Mouse (Mus musculus) forebrain, embryonic 13.5 days (tissue): Measurements from ENCODE around the gene Wwp2. TPM values are rescaled to one million over a fixed set of nuclear protein-coding genes. Genes with fewer than 3 reads are reported as not detected.

Source experiments
- ATAC-seq: fragments of 200-750 bp; cut with Nextera tagmentation; 2 replicates; pipeline ENCODE4 v1.8.0; 2017
- H3K27ac ChIP-seq: fragments of 300-500 bp; sonication (generic); 2 replicates; pipeline ENCODE4 v1.5.1; 2015; ENCODE audit warnings: inconsistent platforms, mild to moderate bottlenecking, moderate library complexity
- H3K27me3 ChIP-seq: fragments of 300-500 bp; sonication (generic); 2 replicates; pipeline ENCODE4 v1.6.1; 2015; ENCODE audit warnings: mild to moderate bottlenecking, inconsistent platforms
- H3K36me3 ChIP-seq: fragments of 300-500 bp; sonication (generic); 2 replicates; pipeline ENCODE4 v1.6.1; 2015; ENCODE audit warnings: mild to moderate bottlenecking, inconsistent platforms; ENCODE audit not compliant: poor library complexity, severe bottlenecking
- H3K4me1 ChIP-seq: fragments of 300-500 bp; sonication (generic); 2 replicates; pipeline ENCODE4 v1.6.1; 2015; ENCODE audit warnings: inconsistent platforms
- H3K4me2 ChIP-seq: fragments of 300-500 bp; sonication (generic); 2 replicates; pipeline ENCODE4 v1.6.1; 2015; ENCODE audit warnings: inconsistent platforms, mild to moderate bottlenecking, moderate library complexity
- H3K4me3 ChIP-seq: fragments of 300-500 bp; sonication (generic); 2 replicates; pipeline ENCODE4 v1.5.1; 2015; ENCODE audit warnings: mild to moderate bottlenecking, inconsistent platforms
- H3K9ac ChIP-seq: fragments of 300-500 bp; sonication (generic); 2 replicates; pipeline ENCODE4 v1.6.1; 2015; ENCODE audit warnings: mild to moderate bottlenecking, inconsistent platforms
- H3K9me3 ChIP-seq: fragments of 300-500 bp; sonication (generic); replicated peaks from 2 replicates; pipeline ENCODE4 v1.6.1; 2016; ENCODE audit warnings: inconsistent platforms
- WGBS: fragments of 180-500 bp; shearing (Covaris S2); methylation state at CpG from one replicate; pipeline ENCODE4 v1.1.7; 2015; 5-methylcytosine and 5-hydroxymethylcytosine counted together
- polyA plus RNA-seq: library from polyadenylated mRNA; unstranded; fragments of >200 nt; fragmentation: Nextera tagmentation; extraction: Ambion mirVana; gene quantifications from 2 replicates; pipeline ENCODE4 v1.2.1, GENCODE M21; 2015

Gene Wwp2
- polyA plus RNA-seq, 1 experiment from 2014 or later = 40.8 TPM

DNA sequence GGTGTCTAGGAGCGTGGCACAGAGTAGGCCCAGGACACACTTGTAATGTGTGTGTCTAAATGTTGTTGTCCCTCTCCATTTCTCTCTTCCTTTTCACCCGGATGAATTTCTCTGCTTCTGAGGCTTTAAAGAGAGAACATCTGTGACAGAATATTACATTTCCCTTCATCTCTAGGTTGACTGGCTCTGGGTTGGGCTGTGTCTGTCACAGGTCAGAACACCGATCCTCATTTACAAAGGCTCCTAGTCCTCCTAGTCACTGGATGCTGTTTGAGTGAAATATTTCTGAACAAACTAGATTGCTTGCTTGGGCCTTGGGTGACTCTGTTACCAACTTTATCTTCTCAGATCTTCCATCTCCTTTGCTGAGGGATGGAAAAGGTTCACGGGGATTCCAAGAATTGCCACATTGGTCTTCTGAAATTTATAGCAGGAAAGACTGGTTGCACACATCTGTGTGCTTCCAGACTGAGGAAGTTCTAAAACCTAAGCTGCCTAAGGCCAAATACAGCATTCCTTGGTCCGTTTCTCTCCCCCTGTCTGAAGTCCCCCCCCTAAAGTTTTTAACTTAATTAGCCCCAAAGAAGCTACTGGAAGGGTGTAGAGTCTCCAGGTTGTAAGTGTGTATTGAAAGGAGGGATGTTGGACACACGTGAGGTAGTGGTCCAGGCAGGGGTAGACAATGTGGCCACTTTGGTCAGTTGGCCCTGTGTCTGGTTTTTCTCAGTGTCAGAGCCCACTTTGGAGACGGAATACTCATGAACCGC is 85.8 kb downstream of the Wwp2 start:
- Histone ChIP-seq H3K27ac (no peak overlapping the region), H3K27me3 (no peaks in the 10 kb centered on the region), H3K4me3 (no peak overlapping the region), H3K4me2 (no peak overlapping the region), H3K36me3 (peaks cover 12% of the 10 kb centered on the region; the same call in 1 of the 2 replicates), H3K9ac (no peak overlapping the region), H3K9me3 (no peaks in the 10 kb centered on the region), H3K4me1 (peaks cover 13% of the 10 kb centered on the region)
- no peak for ATAC-seq
- 90% methylated on average over 8 of the region's 8 CpGs for WGBS

- no peak overlapping the region for H3K27ac ChIP-seq
- 68% methylated on average over 4 of the region's 4 CpGs for WGBS
- no peak overlapping the region for H3K4me2 ChIP-seq
- no peaks in the 10 kb centered on the region for H3K9me3 ChIP-seq
- no peaks in the 10 kb centered on the region for H3K27me3 ChIP-seq
- H3K4me1 ChIP-seq = peaks cover 13% of the 10 kb centered on the region
- no peak for ATAC-seq
- H3K9ac ChIP-seq = no peak overlapping the region
- H3K4me3 ChIP-seq = no peak overlapping the region
- H3K36me3 ChIP-seq = peaks cover 12% of the 10 kb centered on the region; the same call in 1 of the 2 replicates
Observed at GRCm38 (mm10) chr8:107522555-107522833, 86.3 kb downstream of the Wwp2 start.

GRCm38 (mm10) chr8:107524535-107524934 is 88.4 kb downstream of the Wwp2 start:
- 95% methylated on average over 4 of the region's 4 CpGs for WGBS
- Histone ChIP-seq H3K9me3 (no peaks in the 10 kb centered on the region), H3K9ac (no peak overlapping the region), H3K4me1 (peaks cover 7% of the 10 kb centered on the region), H3K36me3 (no peaks in the 10 kb centered on the region), H3K27ac (no peak overlapping the region), H3K4me2 (no peak overlapping the region), H3K4me3 (no peak overlapping the region), H3K27me3 (no peaks in the 10 kb centered on the region)
- ATAC-seq = no peak

DNA sequence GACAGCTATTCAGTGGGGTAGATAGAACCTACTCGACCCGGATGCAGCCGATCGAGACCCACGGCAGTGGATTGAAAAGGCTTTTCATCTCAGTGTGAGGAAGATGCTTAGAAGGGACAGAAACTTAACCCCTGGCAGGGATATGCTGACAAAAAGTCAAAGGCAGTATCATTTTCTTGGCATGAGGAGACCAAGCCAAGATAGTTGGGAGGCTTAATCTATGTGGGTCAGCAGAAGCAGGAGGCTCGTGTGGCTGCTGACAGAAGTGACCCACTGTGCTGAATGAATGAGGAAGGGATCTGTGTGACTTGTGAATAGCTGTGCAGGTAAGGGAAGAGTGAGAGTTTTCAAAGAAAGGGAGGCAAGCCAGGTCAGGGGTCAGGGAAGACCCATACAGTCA is 92.6 kb downstream of the Wwp2 start:
- no peak overlapping the region for H3K27ac ChIP-seq
- no peak for ATAC-seq
- no peak overlapping the region for H3K4me3 ChIP-seq
- no peaks in the 10 kb centered on the region; the same call in 1 of the 2 replicates for H3K36me3 ChIP-seq
- H3K9me3 ChIP-seq = no peaks in the 10 kb centered on the region
- H3K4me2 ChIP-seq = no peak overlapping the region
- no peaks in the 10 kb centered on the region for H3K4me1 ChIP-seq
- no peak overlapping the region for H3K9ac ChIP-seq
- H3K27me3 ChIP-seq = no peaks in the 10 kb centered on the region
- 59% methylated on average over 6 of the region's 6 CpGs for WGBS

- no peaks in the 10 kb centered on the region for H3K4me1 ChIP-seq
- peaks cover 36% of the 10 kb centered on the region for H3K36me3 ChIP-seq
- 88% methylated on average over 4 of the region's 4 CpGs for WGBS
- H3K27ac ChIP-seq = no peak overlapping the region
- H3K4me3 ChIP-seq = no peak overlapping the region
- H3K9ac ChIP-seq = no peak overlapping the region
- ATAC-seq = no peak
- H3K9me3 ChIP-seq = no peaks in the 10 kb centered on the region
- H3K27me3 ChIP-seq = no peaks in the 10 kb centered on the region
- no peak overlapping the region for H3K4me2 ChIP-seq
Observed at GRCm38 (mm10) chr8:107537472-107537871, 101.3 kb downstream of the Wwp2 start.

DNA sequence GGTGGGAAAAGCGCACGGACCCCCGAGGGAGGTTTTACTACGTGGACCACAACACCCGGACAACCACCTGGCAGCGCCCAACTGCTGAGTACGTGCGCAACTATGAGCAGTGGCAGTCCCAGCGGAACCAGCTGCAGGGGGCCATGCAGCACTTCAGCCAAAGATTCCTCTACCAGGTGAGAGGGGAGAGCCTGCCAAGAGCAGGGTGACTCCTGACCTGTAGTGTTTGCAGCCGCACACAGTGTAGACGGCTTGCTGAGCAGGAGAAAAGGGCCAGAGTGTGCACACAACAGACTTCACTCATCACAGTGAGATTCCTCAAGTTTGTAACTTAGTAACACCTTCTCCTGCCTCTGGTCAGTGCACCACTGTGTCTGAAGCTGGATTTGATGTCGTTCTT is 104.5 kb downstream of the Wwp2 start:
- ATAC-seq = no peak
- Histone ChIP-seq H3K27ac (no peak overlapping the region), H3K27me3 (no peaks in the 10 kb centered on the region), H3K9me3 (no peaks in the 10 kb centered on the region), H3K36me3 (peaks cover 39% of the 10 kb centered on the region), H3K4me2 (no peak overlapping the region), H3K4me3 (no peak overlapping the region), H3K4me1 (peaks cover 6% of the 10 kb centered on the region), H3K9ac (no peak overlapping the region)
- 87% methylated on average over 12 of the region's 12 CpGs for WGBS

GRCm38 (mm10) chr8:107541369-107541768 is 105.2 kb downstream of the Wwp2 start:
- WGBS = 86% methylated on average over 4 of the region's 4 CpGs
- Histone ChIP-seq H3K9ac (no peak overlapping the region), H3K4me2 (no peak overlapping the region), H3K9me3 (no peaks in the 10 kb centered on the region), H3K4me3 (no peak overlapping the region), H3K4me1 (peaks cover 6% of the 10 kb centered on the region), H3K36me3 (peaks cover 45% of the 10 kb centered on the region), H3K27me3 (no peaks in the 10 kb centered on the region), H3K27ac (no peak overlapping the region)
- no peak for ATAC-seq

GRCm38 (mm10) chr8:107542151-107542550 is 106.0 kb downstream of the Wwp2 start:
- Histone ChIP-seq H3K36me3 (peaks cover 53% of the 10 kb centered on the region), H3K27me3 (no peaks in the 10 kb centered on the region), H3K4me3 (no peak overlapping the region), H3K27ac (no peak overlapping the region), H3K9me3 (no peaks in the 10 kb centered on the region), H3K4me1 (peaks cover 6% of the 10 kb centered on the region), H3K9ac (no peak overlapping the region), H3K4me2 (no peak overlapping the region)
- no peak for ATAC-seq
- 84% methylated on average over 3 of the region's 3 CpGs for WGBS

DNA sequence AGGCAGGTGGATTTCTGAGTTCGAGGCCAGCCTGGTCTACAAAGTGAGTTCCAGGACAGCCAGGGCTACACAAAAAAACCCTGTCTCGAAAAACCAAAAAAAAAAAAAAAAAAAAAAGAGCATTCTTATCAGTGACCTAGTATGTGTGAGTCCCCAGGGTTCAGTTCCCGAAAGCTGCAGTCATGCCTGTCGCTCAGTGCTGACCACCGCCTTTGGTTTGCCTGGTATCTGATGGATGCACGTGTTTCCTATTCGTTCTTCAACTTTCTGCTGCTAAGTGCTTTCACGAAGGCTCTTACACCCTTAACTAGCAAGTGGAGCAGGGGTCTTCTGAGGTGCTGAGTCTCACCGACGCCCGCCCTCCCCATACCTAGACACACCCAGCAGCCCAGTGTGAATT is 107.5 kb downstream of the Wwp2 start:
- Histone ChIP-seq H3K4me1 (peaks cover 6% of the 10 kb centered on the region), H3K4me3 (no peak overlapping the region), H3K9me3 (no peaks in the 10 kb centered on the region), H3K27ac (no peak overlapping the region), H3K4me2 (no peak overlapping the region), H3K9ac (no peak overlapping the region), H3K27me3 (no peaks in the 10 kb centered on the region), H3K36me3 (peaks cover 49% of the 10 kb centered on the region)
- 91% methylated on average over 11 of the region's 11 CpGs for WGBS
- ATAC-seq = no peak

DNA sequence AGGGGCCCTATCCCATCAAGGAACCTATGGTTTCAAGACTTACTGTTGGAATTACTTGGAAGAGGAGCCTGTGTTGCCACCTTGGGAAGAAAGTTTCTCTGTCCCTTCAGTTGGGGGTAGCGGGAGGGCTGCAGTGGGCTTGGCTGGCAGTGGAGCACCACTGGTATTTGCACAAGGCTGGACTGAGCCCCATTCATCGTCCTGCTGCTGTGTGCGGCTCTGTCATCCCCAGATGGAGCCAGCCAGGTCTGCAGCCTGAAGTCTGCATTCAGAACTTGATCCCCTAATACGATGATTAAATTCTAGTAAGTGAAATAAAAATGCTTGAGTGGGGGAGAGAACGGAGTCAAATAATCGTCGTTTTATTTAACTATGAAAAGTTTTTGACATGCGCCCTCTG is 108.0 kb downstream of the Wwp2 start:
- Histone ChIP-seq H3K9me3 (no peaks in the 10 kb centered on the region), H3K27me3 (no peaks in the 10 kb centered on the region), H3K9ac (no peak overlapping the region), H3K27ac (no peak overlapping the region), H3K4me1 (peaks cover 6% of the 10 kb centered on the region), H3K36me3 (peaks cover 52% of the 10 kb centered on the region), H3K4me3 (no peak overlapping the region), H3K4me2 (no peak overlapping the region)
- ATAC-seq = no peak
- WGBS = 85% methylated on average over 8 of the region's 8 CpGs

DNA sequence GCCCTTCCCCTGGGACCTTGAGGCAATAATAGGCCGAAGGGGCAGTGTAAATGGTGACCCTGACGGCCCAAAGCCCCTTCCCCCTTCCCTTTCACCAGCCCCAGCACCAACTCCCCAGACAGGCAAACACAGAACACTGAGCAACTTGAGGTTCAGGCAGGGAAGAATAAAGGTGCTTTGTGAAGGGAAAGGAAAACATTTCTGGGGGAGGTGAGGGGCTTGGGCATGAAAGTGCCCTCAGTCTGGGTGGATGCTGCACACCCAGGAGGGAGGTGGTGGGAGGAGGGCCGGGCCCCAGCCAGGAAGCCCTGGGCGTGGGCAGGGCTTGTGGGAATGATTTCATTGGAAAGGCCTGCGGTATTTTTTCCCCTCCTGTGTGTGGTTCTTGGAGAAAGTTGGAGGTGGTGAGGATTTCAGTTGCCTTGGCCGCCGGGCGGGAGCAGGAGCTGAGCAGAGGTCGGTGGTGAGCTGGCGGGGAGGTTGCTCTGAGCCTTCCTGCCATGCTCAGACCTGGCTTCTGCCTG is 108.5 kb downstream of the Wwp2 start:
- H3K9me3 ChIP-seq = no peaks in the 10 kb centered on the region
- no peaks in the 10 kb centered on the region for H3K27me3 ChIP-seq
- peaks cover 6% of the 10 kb centered on the region for H3K4me1 ChIP-seq
- no peak overlapping the region for H3K4me3 ChIP-seq
- WGBS = 64% methylated on average over 10 of the region's 10 CpGs
- ATAC-seq = no peak
- no peak overlapping the region for H3K4me2 ChIP-seq
- no peak overlapping the region; the same call in 1 of the 2 replicates for H3K27ac ChIP-seq
- no peak overlapping the region for H3K9ac ChIP-seq
- peaks cover 55% of the 10 kb centered on the region for H3K36me3 ChIP-seq

DNA sequence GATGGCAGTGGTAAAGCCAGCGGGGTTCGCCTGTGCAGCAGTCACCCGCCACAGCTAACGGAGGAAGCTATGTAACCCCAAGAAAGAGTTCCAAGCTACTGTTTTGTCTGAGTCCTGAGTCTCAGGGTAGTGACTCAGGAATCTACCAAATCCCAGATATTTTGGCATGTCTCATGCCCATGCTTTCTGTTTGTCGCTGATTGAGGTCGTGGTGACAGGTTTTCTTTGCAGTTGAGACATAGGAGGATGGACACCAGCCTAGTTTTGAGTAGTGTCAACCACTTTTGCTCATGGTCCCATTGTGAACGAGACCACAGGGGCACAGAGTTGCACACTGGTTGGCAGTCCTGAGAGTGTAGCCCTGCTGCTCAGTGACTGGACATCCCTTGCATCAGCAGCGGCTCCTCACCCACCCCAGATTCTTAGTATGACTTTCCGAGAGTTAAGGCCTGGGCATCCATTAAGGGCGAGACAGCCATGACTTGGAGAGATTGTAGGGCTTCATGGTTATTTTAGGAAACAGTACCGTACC is 109.5 kb downstream of the Wwp2 start:
- Histone ChIP-seq H3K4me2 (no peak overlapping the region), H3K4me3 (no peak overlapping the region), H3K4me1 (peaks cover 6% of the 10 kb centered on the region), H3K27ac (no peak overlapping the region), H3K27me3 (no peaks in the 10 kb centered on the region), H3K9me3 (no peaks in the 10 kb centered on the region), H3K9ac (no peak overlapping the region), H3K36me3 (peaks cover 60% of the 10 kb centered on the region)
- no peak for ATAC-seq
- 94% methylated on average over 11 of the region's 11 CpGs for WGBS

DNA sequence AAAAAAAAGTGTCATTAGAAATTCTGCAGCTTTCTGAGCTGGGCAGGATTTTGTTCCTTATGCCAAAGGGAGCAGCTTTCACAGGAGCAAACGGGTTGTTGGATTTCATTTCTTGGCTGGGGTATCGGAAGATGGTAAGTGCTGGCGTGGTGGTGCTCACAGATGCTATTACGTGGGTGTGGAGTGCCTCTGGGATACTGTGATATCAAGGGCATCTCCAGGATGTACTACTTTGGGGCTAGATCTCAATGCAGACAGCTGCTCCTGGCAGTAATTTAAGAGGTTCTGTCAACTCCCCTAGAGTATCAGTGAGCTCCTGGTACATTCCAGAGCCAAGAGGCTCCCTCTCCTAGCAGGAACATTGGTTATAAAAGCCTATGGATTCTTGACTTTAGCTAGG is 110.0 kb downstream of the Wwp2 start:
- Histone ChIP-seq H3K27ac (no peak overlapping the region), H3K9ac (no peak overlapping the region), H3K4me1 (peaks cover 6% of the 10 kb centered on the region), H3K36me3 (peaks cover 60% of the 10 kb centered on the region), H3K4me3 (no peak overlapping the region), H3K4me2 (no peak overlapping the region), H3K27me3 (no peaks in the 10 kb centered on the region), H3K9me3 (no peaks in the 10 kb centered on the region)
- WGBS = 92% methylated on average over 4 of the region's 4 CpGs
- no peak for ATAC-seq
